In genomic region chr14:35209444-35209843, GRCm38 (mm10) we compare ENCODE assay signal across 14 mouse cellular contexts.
"Had no signal": no experiment of that assay in that cellular context is flagged by ENCODE, and none has a peak within 500 bp of the region (broad histone marks: within the 10 kb centered on the region; RNA-seq: fewer than 3 reads in every experiment).

No protein-coding gene starts in this region.

- H3K9me3 ChIP-seq: kidney, embryonic 15.5 days; limb, embryonic 15.5 days; liver, embryonic 12.5 days; midbrain, embryonic 12.5 days; neural tube, embryonic 13.5 days had no signal

- H3K36me3 ChIP-seq: kidney, embryonic 15.5 days; limb, embryonic 15.5 days; liver, embryonic 12.5 days; midbrain, embryonic 12.5 days; neural tube, embryonic 13.5 days had no signal

- H3K4me3 ChIP-seq: kidney, embryonic 15.5 days; limb, embryonic 15.5 days; liver, embryonic 12.5 days; megakaryocyte, embryonic 14.5 days; midbrain, embryonic 12.5 days; neural tube, embryonic 13.5 days had no signal

- H3K27ac ChIP-seq: kidney, embryonic 15.5 days; limb, embryonic 15.5 days; liver, embryonic 12.5 days; macrophage; midbrain, embryonic 12.5 days; neural tube, embryonic 13.5 days had no signal

- H3K27me3 ChIP-seq: kidney, embryonic 15.5 days; limb, embryonic 15.5 days; liver, embryonic 12.5 days; megakaryocyte, embryonic 14.5 days; midbrain, embryonic 12.5 days; neural tube, embryonic 13.5 days had no signal

- ATAC-seq: liver, embryonic 12.5 days; midbrain, embryonic 16.5 days had no signal

- DNase-seq: kidney, postnatal 14 days; left cerebral cortex, postnatal 4 days; lung, embryonic 14.5 days; lung, postnatal 14 days; retina, postnatal 1 day; thymus, postnatal 36 days had no signal

- H3K4me2 ChIP-seq: kidney, embryonic 15.5 days; limb, embryonic 15.5 days; liver, embryonic 12.5 days; lung, embryonic 14.5 days; midbrain, embryonic 12.5 days; neural tube, embryonic 13.5 days had no signal

- H3K9ac ChIP-seq: kidney, embryonic 15.5 days; limb, embryonic 15.5 days; liver, embryonic 12.5 days; lung, embryonic 14.5 days; midbrain, embryonic 12.5 days; neural tube, embryonic 13.5 days had no signal

- H3K4me1 ChIP-seq: kidney, embryonic 15.5 days; limb, embryonic 15.5 days; liver, embryonic 12.5 days; megakaryocyte, embryonic 14.5 days; midbrain, embryonic 12.5 days; neural tube, embryonic 13.5 days had no signal
